Mouse (Mus musculus) Patski (cell line): Measurements from ENCODE around the gene Defb28. TPM values are rescaled to one million over a fixed set of nuclear protein-coding genes. Genes with fewer than 3 reads are reported as not detected.

Source experiments
- ATAC-seq: fragments of 100-300 bp; one replicate; pipeline ENCODE4 v1.8.0; 2021
- CTCF ChIA-PET: fragments of 350-600 bp; sonication (Branson Sonifier 250); formaldehyde crosslinking; loops from one replicate; lab custom pipeline; 2022; ENCODE audit warnings: inconsistent platforms; lab: Charles Lee
- POLR2A ChIA-PET: fragments of 350-600 bp; sonication (Branson Sonifier 250); formaldehyde crosslinking; loops from one replicate; lab custom pipeline; 2022; ENCODE audit warnings: antibody characterized with exemption, inconsistent platforms; lab: Charles Lee
- DNase-seq: peaks from one replicate; pipeline ENCODE4 v3.0.0-alpha.2; 2011; ENCODE audit warnings: low read depth, low spot score
- H3K27me3 ChIP-seq: fragments of 371-371 bp; one replicate; pipeline ENCODE4 v1.5.1; 2021
- CTCF ChIP-seq: fragments of 100-300 bp; IDR thresholded peaks from one replicate; pipeline ENCODE4 v1.5.1; 2021
- in situ Hi-C: fragments of 300-500 bp; cut with MboI; formaldehyde crosslinking; loops from 3 replicates; pipeline ENCODE4 v1.11.1; 2018; ENCODE audit warnings: low pct_unique_long_range_greater_than_20kb, mixed read lengths
- polyA plus RNA-seq: library from polyadenylated mRNA; unstranded; gene quantifications from one replicate; pipeline ENCODE4 v1.2.3, GENCODE M21; 2021

Gene Defb28
- polyA plus RNA-seq, 1 experiment from 2014 or later: 0.22 TPM

DNA sequence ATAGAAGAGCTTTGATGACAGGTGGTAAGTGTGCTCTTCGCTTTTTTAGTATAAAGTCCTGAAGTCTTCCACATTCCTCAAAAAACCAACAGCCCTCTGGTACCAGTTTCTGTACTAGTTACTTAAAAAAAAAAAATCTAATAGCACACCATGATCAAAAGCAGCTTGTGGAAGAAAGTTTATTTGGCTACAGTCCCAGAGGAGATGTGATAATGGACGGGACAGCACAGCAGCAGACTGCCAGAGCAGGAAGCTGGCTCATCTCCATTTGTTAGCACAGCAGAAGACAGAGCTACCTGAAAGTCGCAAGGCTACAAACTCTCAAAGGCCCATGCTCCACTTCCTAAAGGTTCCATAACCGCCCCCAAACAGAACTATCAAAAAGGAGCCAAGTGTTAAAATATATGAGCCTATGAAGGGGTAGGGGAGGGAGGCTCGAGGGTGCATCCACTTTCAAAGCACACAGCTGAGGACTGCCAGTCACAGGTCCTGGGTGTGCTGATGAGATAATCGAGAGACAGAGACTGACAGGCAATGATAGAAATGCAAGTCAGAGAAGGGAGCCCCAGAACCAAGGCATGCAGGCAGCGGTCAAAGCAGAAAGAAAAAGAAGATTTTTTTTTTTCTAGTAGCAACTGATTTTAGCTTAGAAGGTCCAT lies 17.7 kb upstream of the Defb28 start:
- no peak for DNase-seq
- no peak for ATAC-seq
- ChIA-PET POLR2A (no interaction called here), CTCF (interaction anchor here (1.2 kb wide), 1 partner anchor 35 kb away, joined by 3 read pairs; no protein-coding TSS in a partner anchor)
- H3K27me3 ChIP-seq: no peaks in the 10 kb centered on the region
- in situ Hi-C loops: no loop called here
- no peak for TF ChIP-seq CTCF

DNA sequence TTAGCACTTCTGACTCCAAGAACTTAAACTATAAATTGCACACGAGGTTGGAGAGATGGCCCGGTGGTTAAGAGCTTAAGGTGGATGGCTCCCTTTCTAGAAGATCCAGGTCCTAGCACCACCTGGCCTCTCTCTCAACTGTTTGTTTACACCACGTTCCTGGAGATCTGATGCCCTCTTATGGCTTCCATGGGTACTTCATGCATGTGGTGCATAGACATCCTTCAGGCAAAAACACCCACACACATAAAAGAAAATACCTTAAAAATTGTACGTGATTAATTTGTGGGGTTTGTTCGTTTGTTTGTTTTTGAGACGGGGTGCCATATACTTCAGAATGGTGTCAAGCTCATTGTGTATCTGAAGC lies 17.2 kb upstream of the Defb28 start:
- POLR2A ChIA-PET: no interaction called here
- in situ Hi-C loops: no loop called here
- no peaks in the 10 kb centered on the region for H3K27me3 ChIP-seq
- ATAC-seq (no peak), DNase-seq (no peak)
- CTCF ChIA-PET: interaction anchor here (1.2 kb wide), 1 partner anchor 35 kb away, joined by 3 read pairs; no protein-coding TSS in a partner anchor
- TF ChIP-seq CTCF: peak; percentile 44

DNA sequence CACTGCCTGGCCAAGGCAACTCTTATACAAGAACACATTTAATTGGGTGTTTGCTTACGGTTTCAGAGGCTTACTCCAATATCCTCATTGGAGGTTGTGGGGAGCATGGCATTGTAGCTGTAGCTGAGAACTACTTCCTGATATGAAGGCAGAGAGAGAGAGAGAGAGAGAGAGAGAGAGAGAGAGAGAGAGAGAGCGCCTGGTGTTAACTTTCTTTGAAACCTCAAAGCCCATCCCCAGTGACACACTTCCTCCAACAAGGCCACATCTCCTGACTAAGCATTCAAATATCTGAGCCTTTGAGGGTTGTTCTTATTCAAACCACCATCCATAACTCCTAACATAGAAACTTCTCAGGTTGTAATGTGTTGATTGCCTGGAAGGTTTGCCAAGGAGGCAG lies 14.1 kb upstream of the Defb28 start:
- ChIA-PET POLR2A (no interaction called here), CTCF (no interaction called here)
- ATAC-seq (no peak), DNase-seq (no peak)
- in situ Hi-C loops: no loop called here
- no peak for TF ChIP-seq CTCF
- peaks cover 17% of the 10 kb centered on the region for H3K27me3 ChIP-seq

GRCm38 (mm10) chr2:152511592-152511991 lies 6.5 kb upstream of the Defb28 start, which contains the start of gene Defb26:
TSS of gene Defb26 (minus strand) at chr2:152511692.
- ChIA-PET POLR2A (no interaction called here), CTCF (interaction anchor here (1.0 kb wide), 1 partner anchor 23 kb away, joined by 3 read pairs; no protein-coding TSS in a partner anchor)
- peaks cover 48% of the 10 kb centered on the region for H3K27me3 ChIP-seq
- in situ Hi-C loops: no loop called here
- no peak for TF ChIP-seq CTCF
- ATAC-seq (no peak), DNase-seq (no peak)

- CTCF ChIA-PET: no interaction called here
- peaks cover 18% of the 10 kb centered on the region for H3K27me3 ChIP-seq
- POLR2A ChIA-PET: no interaction called here
- in situ Hi-C loops: no loop called here
- TF ChIP-seq CTCF: no peak
- no peak for DNase-seq
- no peak for ATAC-seq
Observed at GRCm38 (mm10) chr2:152516084-152516483, 2.0 kb upstream of the Defb28 start.

DNA sequence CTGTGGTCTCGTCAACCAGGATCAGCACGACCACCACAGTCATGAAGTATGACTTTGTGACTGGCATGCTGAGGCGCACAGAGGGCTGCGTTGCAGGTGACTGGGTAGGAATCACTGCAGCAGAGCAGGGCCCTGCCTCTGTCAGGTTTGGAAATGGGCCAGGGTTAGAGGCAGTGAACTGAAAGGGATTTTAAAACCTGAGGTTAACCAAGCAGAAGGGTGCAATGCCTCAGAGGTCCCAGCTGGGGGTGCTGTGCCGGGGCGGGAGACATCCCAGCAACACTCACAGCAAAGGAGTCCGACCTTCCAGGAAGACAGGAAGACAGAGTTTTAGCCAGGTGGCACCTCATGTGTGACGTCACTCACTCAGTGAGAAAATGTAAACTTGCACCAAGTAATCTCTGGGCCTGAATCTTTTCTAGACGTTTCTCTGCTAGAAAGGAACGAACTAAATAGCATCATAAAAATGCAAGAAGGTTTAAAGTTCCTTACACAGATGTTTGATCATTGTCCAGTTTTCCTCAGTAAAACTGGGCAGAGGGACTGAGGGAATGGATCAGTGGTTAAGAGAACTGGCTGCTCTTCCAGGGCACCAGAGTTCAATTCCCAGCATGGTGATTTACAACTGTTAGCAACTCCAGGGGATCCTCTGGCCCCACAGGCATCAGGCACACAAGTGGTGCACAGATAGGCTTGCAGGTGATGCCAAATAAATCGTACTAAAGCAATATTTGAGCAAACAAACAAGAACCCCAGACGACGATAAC lies 22.1 kb downstream of the Defb28 start, which contains the start of gene Defb29:
Gene Defb29 (minus strand): TSS at position 155 of the 767 bp plus-strand sequence.
- POLR2A ChIA-PET: no interaction called here
- DNase-seq: no peak

DNA sequence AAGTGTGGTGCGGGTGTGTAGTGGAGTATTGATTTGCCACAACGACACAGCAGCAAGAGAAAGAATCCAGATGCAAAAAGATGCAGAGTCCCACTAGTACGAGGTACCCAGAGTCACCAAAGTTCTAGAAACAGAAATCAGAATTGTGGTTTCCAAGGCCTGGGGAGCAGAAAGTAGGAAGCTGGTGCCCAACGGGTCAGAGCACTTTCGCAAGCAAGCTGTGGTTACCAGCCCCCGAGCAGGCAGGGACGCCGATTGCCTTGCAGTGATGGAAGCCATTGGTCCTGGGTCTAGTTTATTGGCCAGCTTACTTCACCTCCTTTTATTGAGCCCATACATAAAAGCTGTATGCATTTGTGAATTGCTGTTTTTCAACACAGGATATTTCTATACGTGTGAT lies 23.9 kb downstream of the Defb28 start:
- ChIA-PET CTCF (interaction anchor here (1.0 to 3.6 kb wide), 5 partner anchors 11 to 74 kb away, joined by 3 to 26 read pairs (median 4); no protein-coding TSS in a partner anchor), POLR2A (interaction anchor here (1.2 kb wide), 1 partner anchor 27 kb away, joined by 3 read pairs; no protein-coding TSS in a partner anchor)
- ATAC-seq (no peak), DNase-seq (no peak)
- TF ChIP-seq CTCF: no peak
- in situ Hi-C loops: no loop called here
- H3K27me3 ChIP-seq: no peaks in the 10 kb centered on the region

More for the DNA sequence above, 22.1 kb downstream of the Defb28 start, which contains the start of gene Defb29:
- no peaks in the 10 kb centered on the region for H3K27me3 ChIP-seq
- CTCF ChIA-PET: interaction anchor here (1.2 to 1.3 kb wide), 2 partner anchors 76 to 90 kb away, joined by 3 read pairs; no protein-coding TSS in a partner anchor
- no peak for ATAC-seq
- in situ Hi-C loops: no loop called here
- TF ChIP-seq CTCF: peak; percentile 59

DNA sequence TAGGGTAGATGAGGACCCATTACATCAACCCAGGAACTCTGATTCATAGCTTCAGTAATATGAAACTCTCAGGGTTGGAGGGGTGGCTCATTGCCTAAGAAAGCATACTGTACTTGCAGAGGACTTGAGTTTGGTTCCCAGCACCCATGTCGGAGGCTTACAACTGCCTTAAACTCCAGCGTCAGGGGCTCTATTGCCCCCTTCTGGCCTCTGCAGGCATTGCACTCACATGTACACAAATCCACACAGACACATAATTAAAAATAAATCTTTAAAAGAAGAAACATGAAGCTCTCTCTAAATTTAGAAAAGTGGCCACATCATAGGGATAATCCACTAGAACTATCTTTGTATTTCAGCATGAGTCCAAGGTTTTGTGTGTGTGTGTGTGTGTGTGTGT lies 24.8 kb downstream of the Defb28 start:
- ChIA-PET POLR2A (interaction anchor here (0.6 to 1.2 kb wide), 2 partner anchors 26 to 177 kb away, joined by 3 to 4 read pairs; no protein-coding TSS in a partner anchor), CTCF (interaction anchor here (1.1 to 3.6 kb wide), 8 partner anchors 10 to 94 kb away, joined by 3 to 26 read pairs (median 8); partner anchors contain the start of gene Defb28)
- in situ Hi-C loops: no loop called here
- ATAC-seq (no peak), DNase-seq (no peak)
- H3K27me3 ChIP-seq: no peaks in the 10 kb centered on the region
- TF ChIP-seq CTCF: peak; percentile 39

GRCm38 (mm10) chr2:152543478-152543877 lies 25.4 kb downstream of the Defb28 start:
- no peak for TF ChIP-seq CTCF
- CTCF ChIA-PET: interaction anchor here (1.1 to 3.6 kb wide), 10 partner anchors 10 to 101 kb away, joined by 3 to 26 read pairs (median 10); partner anchors contain the start of genes Defb28 and Gm17416
- DNase-seq: no peak
- H3K27me3 ChIP-seq: no peaks in the 10 kb centered on the region
- in situ Hi-C loops: no loop called here
- ATAC-seq: no peak
- POLR2A ChIA-PET: no interaction called here

DNA sequence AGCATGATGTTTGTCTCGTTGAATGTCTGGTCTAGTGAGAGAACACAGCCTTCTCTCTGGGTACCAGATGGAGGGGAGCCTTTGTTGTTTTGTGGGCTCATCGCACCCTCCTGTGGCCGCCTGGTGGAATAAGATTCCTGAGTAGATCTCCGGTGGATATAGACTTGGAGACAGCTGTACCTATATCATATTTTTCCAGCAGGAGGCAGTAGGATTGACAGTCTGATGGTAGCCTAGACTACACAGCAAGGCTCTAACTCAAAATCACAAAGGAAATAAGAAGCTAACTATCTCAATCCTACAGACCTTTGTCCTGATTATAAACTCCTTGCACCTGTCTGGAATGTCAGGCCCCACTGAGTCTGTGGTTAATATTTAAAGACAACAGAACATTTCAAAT lies 26.6 kb downstream of the Defb28 start:
- DNase-seq (peak; percentile 43), ATAC-seq (peak; percentile 84)
- ChIA-PET CTCF (interaction anchor here (0.7 to 3.6 kb wide), 19 partner anchors 9 to 102 kb away, joined by 3 to 26 read pairs (median 4); partner anchors contain the start of genes Defb23 and Gm17416), POLR2A (no interaction called here)
- in situ Hi-C loops: loop anchor here (5.0 kb wide), 1 partner anchor 67 kb away; the partner anchor contains the start of gene Defb20
- TF ChIP-seq CTCF: peak; percentile 95
- no peaks in the 10 kb centered on the region for H3K27me3 ChIP-seq
